Mouse (Mus musculus): ENCODE measurements at regions not wholly inside any gene's neighbourhood (a gene's known extent, or its start where the extent isn't known, plus 50 kb on each side); places are given as distances from the start of the nearest gene placed in this dataset.

GRCm38 (mm10) chr1:155490131-155490530 lies 67.8 kb upstream of the Acbd6 start:
- TF ChIP-seq ZC3H11A (IDR thresholded peaks at IDR 0.05; ENCODE audit: borderline replicate concordance, low read depth, low read length) (no peak), HCFC1 (IDR thresholded peaks at IDR 0.05; ENCODE audit: borderline replicate concordance, insufficient read depth, low read length) (no peak)

All from ES-E14 (cell line).